Mouse (Mus musculus): ENCODE measurements around the gene Asb4. TPM values are rescaled to one million over a fixed set of nuclear protein-coding genes. Genes with fewer than 3 reads are reported as not detected.
A peak's percentile ranks its signal among the peaks of the same experiment; 100 is the strongest.

Asb4 gene
- total RNA-seq, 2 experiments from 2014 or later = 0.25 to 1.1 TPM

DNA sequence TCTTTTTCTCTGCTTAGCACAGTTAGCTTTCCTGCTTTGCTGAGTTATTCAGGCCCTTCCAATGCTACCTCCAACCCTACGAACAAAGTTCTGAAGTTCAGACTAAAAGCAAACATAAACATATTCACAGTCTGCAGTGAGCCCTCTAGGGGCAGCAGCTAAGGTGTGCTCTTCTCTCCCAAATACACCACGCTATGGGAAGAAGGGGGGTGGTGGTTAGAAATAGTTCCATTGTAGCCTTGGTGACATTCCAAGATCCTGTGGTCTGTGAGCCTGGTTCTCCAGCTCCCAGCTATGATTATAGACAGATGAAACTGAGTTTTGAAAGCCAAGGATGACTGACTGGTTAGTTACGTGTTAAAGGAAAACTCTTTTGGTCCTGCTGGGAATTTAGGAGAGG lies 13.6 kb downstream of the Asb4 start:
- no peak for DNase-seq (ENCODE audit: extremely low spot score in 1 of 2, low spot score in 2 of 2)
- intact Hi-C loops (cut with DNase I) = no loop called here
- Histone ChIP-seq H3K4me3 (no peak overlapping the region), H3K27ac (no peak overlapping the region)
- peak; percentile 42 for TF ChIP-seq CTCF (IDR thresholded peaks at IDR 0.05)

- intact Hi-C loops (cut with DNase I) = loop anchor here (2.0 to 5.0 kb wide), 2 partner anchors 849 to 1893 kb away; no protein-coding TSS in a partner anchor
- no peak overlapping the region for H3K4me3 ChIP-seq
- TF ChIP-seq CTCF (IDR thresholded peaks at IDR 0.05) = peak; percentile 91
- DNase-seq (ENCODE audit: extremely low spot score in 1 of 2, low spot score in 2 of 2) = peak; percentile 71 to 72
- no peak overlapping the region for H3K27ac ChIP-seq
Measured at GRCm38 (mm10) chr6:5401394-5401793, 18.2 kb downstream of the Asb4 start.

- DNase-seq (ENCODE audit: extremely low spot score in 1 of 2, low spot score in 2 of 2) = no peak
- no peak overlapping the region for H3K4me3 ChIP-seq
- intact Hi-C loops (cut with DNase I) = loop anchor here (5.0 kb wide), 1 partner anchor 851 kb away; no protein-coding TSS in a partner anchor
- H3K27ac ChIP-seq = no peak overlapping the region
- TF ChIP-seq CTCF (IDR thresholded peaks at IDR 0.05) = peak; percentile 42
Measured at GRCm38 (mm10) chr6:5403095-5403815, 20.1 kb downstream of the Asb4 start.

- H3K4me3 ChIP-seq = no peak overlapping the region
- no peak for DNase-seq (ENCODE audit: extremely low spot score in 1 of 2, low spot score in 2 of 2)
- intact Hi-C loops (cut with DNase I) = loop anchor here (5.0 kb wide), 1 partner anchor 852 kb away; no protein-coding TSS in a partner anchor
- no peak overlapping the region for H3K27ac ChIP-seq
- no peak for TF ChIP-seq CTCF (IDR thresholded peaks at IDR 0.05)
Measured at GRCm38 (mm10) chr6:5404016-5404415, 20.8 kb downstream of the Asb4 start.

DNA sequence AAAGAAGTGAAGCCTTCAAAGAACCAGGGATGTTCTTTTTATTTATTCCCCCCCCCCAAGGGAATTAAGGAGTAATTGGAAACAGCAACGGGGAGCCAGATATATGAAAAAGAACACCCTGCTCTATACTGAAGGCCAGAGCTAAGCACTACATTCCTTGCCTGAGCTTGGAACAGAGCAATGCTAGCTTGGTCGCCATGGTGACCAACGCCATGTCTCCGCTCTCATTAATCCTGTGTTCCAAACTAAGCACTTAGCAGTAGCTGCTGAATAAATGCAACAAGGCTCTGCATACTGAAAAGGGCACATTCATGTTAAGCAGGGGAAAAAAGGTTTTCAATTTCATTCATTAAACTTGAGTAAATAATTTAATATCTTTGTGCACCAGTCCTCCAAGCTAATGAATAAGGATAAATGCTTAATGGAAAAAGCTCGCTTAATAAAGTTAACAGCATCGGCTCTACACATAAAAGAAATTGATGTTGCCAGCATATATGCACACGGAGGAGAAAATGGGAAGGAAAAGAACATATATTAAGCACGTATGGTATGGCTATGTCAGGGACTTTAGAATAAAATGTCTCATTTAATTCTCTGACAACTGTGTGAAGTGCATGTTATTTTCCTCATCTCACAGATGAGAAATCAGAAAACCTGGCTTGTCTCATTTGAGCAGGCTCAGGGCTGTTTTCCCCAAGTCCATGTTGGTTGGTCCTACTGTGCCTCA lies 25.4 kb downstream of the Asb4 start:
- no peak overlapping the region for H3K27ac ChIP-seq
- no peak for TF ChIP-seq CTCF (IDR thresholded peaks at IDR 0.05)
- no peak overlapping the region for H3K4me3 ChIP-seq
- peak in 1 of 2 experiments; percentile 57 for DNase-seq (ENCODE audit: extremely low spot score in 1 of 2, low spot score in 2 of 2)
- intact Hi-C loops (cut with DNase I) = no loop called here

GRCm38 (mm10) chr6:5409676-5410075 lies 26.5 kb downstream of the Asb4 start:
- DNase-seq (ENCODE audit: extremely low spot score in 1 of 2, low spot score in 2 of 2) = no peak
- H3K27ac ChIP-seq = no peak overlapping the region
- intact Hi-C loops (cut with DNase I) = loop anchor here (2.0 kb wide), 1 partner anchor 85 kb away; no protein-coding TSS in a partner anchor

GRCm38 (mm10) chr6:5410697-5411391 lies 27.7 kb downstream of the Asb4 start:
- peak; percentile 48 to 62 for DNase-seq (ENCODE audit: extremely low spot score in 1 of 2, low spot score in 2 of 2)
- Histone ChIP-seq H3K4me3 (no peak overlapping the region), H3K27ac (no peak overlapping the region)
- intact Hi-C loops (cut with DNase I) = loop anchor here (1.0 to 2.0 kb wide), 2 partner anchors 84 to 178 kb away; no protein-coding TSS in a partner anchor
- TF ChIP-seq CTCF (IDR thresholded peaks at IDR 0.05) = peak; percentile 91

More at GRCm38 (mm10) chr6:5409676-5410075, 26.5 kb downstream of the Asb4 start:
- TF ChIP-seq CTCF (IDR thresholded peaks at IDR 0.05) = no peak
- H3K4me3 ChIP-seq = no peak overlapping the region

DNA sequence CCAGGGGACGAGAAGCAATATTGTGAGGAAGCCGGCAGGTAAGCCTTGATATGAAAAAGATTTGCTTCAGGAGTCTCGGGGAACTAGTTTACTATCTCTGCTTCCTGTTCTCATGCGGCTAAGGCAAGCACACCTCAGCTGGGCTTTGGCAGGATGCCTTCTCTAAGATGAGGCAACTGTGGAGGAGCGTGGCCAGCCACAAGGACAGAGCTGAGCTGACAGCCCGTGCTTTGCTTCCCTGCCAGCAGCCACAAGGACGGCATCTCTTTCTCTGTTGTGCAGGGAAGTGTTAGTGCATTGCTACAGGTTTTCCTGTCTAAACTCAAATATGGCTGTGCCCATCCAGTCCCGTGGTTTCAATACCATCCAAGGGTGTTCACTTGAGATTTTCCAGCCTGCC lies 30.1 kb downstream of the Asb4 start:
- no peak for TF ChIP-seq CTCF (IDR thresholded peaks at IDR 0.05)
- Histone ChIP-seq H3K27ac (no peak overlapping the region), H3K4me3 (no peak overlapping the region)
- intact Hi-C loops (cut with DNase I) = no loop called here
- DNase-seq (ENCODE audit: extremely low spot score in 1 of 2, low spot score in 2 of 2) = no peak

DNA sequence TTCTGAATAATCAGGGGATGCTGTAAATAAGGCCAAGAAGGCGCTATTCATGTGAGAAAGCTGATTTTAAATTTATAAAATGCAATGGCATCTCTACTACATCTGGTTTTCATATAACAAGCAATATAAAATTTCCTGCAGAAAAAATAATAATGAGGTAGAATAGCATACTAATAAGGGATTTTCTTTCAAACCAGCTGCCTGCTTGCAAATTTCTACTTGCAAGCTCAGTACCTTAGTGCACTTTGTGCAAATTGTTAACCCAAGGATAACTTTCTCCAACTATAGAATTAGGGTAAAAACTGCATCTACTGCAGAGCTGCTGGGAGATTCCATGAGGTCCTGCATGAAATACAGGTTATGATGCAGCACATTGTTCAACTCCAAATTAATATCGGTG lies 38.3 kb downstream of the Asb4 start:
- TF ChIP-seq CTCF (IDR thresholded peaks at IDR 0.05) = no peak
- Histone ChIP-seq H3K4me3 (no peak overlapping the region), H3K27ac (no peak overlapping the region)
- intact Hi-C loops (cut with DNase I) = no loop called here
- DNase-seq (ENCODE audit: extremely low spot score in 1 of 2, low spot score in 2 of 2) = no peak

GRCm38 (mm10) chr6:5422386-5422785 lies 39.2 kb downstream of the Asb4 start:
- no peak for DNase-seq (ENCODE audit: extremely low spot score in 1 of 2, low spot score in 2 of 2)
- intact Hi-C loops (cut with DNase I) = no loop called here
- H3K27ac ChIP-seq = no peak overlapping the region
- TF ChIP-seq CTCF (IDR thresholded peaks at IDR 0.05) = no peak
- H3K4me3 ChIP-seq = no peak overlapping the region

DNA sequence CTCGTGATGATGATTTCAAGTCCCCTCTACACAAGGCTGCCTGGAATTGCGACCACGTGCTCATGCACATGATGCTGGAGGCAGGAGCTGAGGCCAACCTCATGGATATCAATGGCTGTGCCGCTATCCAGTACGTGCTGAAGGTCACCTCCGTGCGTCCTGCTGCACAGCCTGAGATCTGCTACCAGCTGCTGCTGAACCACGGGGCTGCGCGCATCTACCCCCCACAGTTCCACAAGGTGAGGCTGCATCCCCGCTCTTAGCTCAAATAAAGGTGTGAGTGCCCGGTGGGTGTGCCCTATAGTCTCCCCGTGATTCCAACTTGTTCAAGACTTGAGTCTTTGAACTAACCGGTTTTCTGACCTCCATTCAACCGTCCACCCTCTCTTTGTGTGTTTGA lies 40.4 kb downstream of the Asb4 start:
- intact Hi-C loops (cut with DNase I) = no loop called here

GRCm38 (mm10) chr6:5427033-5427432 lies 43.8 kb downstream of the Asb4 start:
- H3K4me3 ChIP-seq = no peak overlapping the region
- intact Hi-C loops (cut with DNase I) = no loop called here
- TF ChIP-seq CTCF (IDR thresholded peaks at IDR 0.05) = no peak
- H3K27ac ChIP-seq = no peak overlapping the region
- no peak for DNase-seq (ENCODE audit: extremely low spot score in 1 of 2, low spot score in 2 of 2)

More for the DNA sequence above, 40.4 kb downstream of the Asb4 start:
- TF ChIP-seq CTCF (IDR thresholded peaks at IDR 0.05) = no peak
- Histone ChIP-seq H3K27ac (no peak overlapping the region), H3K4me3 (no peak overlapping the region)
- no peak for DNase-seq (ENCODE audit: extremely low spot score in 1 of 2, low spot score in 2 of 2)

Data from left cerebral cortex, adult 2 months (tissue).